Mouse (Mus musculus) stomach, embryonic 16.5 days (tissue): ENCODE results near the gene Me1. TPM values are rescaled to one million over a fixed set of nuclear protein-coding genes. Genes with fewer than 3 reads are reported as not detected.

Experiments used
- ATAC-seq: fragments of 200-750 bp; cut with Nextera tagmentation; 2 replicates; pipeline ENCODE4 v1.8.0; 2017; ENCODE audit warnings: moderate number of reproducible peaks, moderate TSS enrichment; ENCODE audit not compliant: insufficient read depth, low FRiP score
- H3K27ac ChIP-seq: fragments of 300-500 bp; sonication (generic); 2 replicates; pipeline ENCODE4 v1.5.1; 2014; ENCODE audit warnings: low read length
- H3K27me3 ChIP-seq: fragments of 300-500 bp; sonication (generic); 2 replicates; pipeline ENCODE4 v1.6.1; 2014; ENCODE audit warnings: low read length, control low read depth, mixed read lengths; ENCODE audit not compliant: control insufficient read depth, insufficient read depth
- H3K36me3 ChIP-seq: fragments of 300-500 bp; sonication (generic); 2 replicates; pipeline ENCODE4 v1.6.1; 2014; ENCODE audit warnings: low read length; ENCODE audit not compliant: control insufficient read depth, insufficient read depth
- H3K4me1 ChIP-seq: fragments of 300-500 bp; sonication (generic); 2 replicates; pipeline ENCODE4 v1.6.1; 2014; ENCODE audit warnings: low read length, control low read depth, mixed read lengths; ENCODE audit not compliant: control insufficient read depth, insufficient read depth
- H3K4me2 ChIP-seq: fragments of 300-500 bp; sonication (generic); 2 replicates; pipeline ENCODE4 v1.6.1; 2014; ENCODE audit warnings: low read depth, low read length, mixed read lengths
- H3K4me3 ChIP-seq: fragments of 300-500 bp; sonication (generic); replicated peaks from 2 replicates; pipeline ENCODE4 v1.5.1; 2014; ENCODE audit warnings: mild to moderate bottlenecking, low read length
- H3K9ac ChIP-seq: fragments of 300-500 bp; sonication (generic); 2 replicates; pipeline ENCODE4 v1.6.1; 2014; ENCODE audit warnings: low read length
- H3K9me3 ChIP-seq: fragments of 300-500 bp; sonication (generic); replicated peaks from 2 replicates; pipeline ENCODE4 v1.6.1; 2016; ENCODE audit warnings: low read length, control low read depth; ENCODE audit not compliant: control insufficient read depth
- WGBS: fragments of 180-500 bp; shearing (Covaris S2); extraction: QIAGEN DNeasy Blood & Tissue Kit; methylation state at CpG from one replicate; pipeline ENCODE4 v1.1.7; 2014; 5-methylcytosine and 5-hydroxymethylcytosine counted together
- polyA plus RNA-seq: library from polyadenylated mRNA; unstranded; fragments of >200 nt; fragmentation: Nextera tagmentation; extraction: Ambion mirVana; gene quantifications from 2 replicates; pipeline ENCODE4 v1.2.1, GENCODE M21; 2015

Gene Me1
- polyA plus RNA-seq, 1 experiment from 2014 or later, result 26.6 TPM

DNA sequence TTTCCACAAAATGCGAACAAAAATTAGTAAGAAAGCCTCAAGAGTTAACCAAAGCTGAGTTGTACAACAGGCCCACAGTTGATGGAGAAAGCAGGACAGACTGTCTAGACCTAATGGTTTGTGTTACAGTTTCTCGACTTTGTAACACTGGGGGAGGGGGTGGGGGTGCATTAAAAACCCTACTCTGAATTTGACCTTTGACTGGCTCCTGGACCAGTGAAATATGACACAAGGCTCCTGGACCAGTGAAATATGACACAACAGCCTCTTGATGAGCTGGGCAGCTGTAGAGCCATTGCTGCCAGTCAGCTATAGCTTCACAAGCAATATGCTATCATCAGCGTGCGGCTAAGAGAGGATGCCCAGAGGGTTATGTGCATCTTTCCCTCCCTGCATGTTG lies 37.4 kb downstream of the Me1 start:
- Histone ChIP-seq H3K4me2 (no peak overlapping the region), H3K9me3 (no peaks in the 10 kb centered on the region), H3K27me3 (no peaks in the 10 kb centered on the region), H3K4me1 (no peaks in the 10 kb centered on the region), H3K36me3 (no peaks in the 10 kb centered on the region), H3K27ac (no peak overlapping the region), H3K9ac (no peak overlapping the region), H3K4me3 (no peak overlapping the region)
- ATAC-seq, result no peak
- WGBS, result 81% methylated on average over 4 of the region's 4 CpGs

DNA sequence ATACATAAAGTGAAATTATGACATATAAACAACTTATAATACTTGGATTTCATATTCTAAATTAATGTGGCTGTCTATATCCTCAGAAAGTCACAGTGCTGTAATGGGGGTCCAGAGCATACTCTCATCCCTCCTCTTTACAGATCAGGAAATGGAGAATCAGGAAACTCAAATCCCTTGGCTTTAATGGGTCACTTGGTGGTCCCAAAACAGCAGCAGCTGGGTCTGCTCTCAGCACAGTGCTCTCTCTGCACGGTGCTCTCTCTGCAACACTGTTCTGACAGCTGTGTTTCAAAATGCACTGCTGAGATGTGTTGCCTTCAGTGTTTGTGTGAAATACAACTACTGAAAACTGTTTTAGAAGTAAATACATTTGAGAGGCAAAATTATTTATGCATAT lies 43.6 kb downstream of the Me1 start:
- 47% methylated on average over 1 of the region's 1 CpGs for WGBS
- ATAC-seq, result 0 out of 2 replicates have a peak, but pooled peaks have one; percentile 60

DNA sequence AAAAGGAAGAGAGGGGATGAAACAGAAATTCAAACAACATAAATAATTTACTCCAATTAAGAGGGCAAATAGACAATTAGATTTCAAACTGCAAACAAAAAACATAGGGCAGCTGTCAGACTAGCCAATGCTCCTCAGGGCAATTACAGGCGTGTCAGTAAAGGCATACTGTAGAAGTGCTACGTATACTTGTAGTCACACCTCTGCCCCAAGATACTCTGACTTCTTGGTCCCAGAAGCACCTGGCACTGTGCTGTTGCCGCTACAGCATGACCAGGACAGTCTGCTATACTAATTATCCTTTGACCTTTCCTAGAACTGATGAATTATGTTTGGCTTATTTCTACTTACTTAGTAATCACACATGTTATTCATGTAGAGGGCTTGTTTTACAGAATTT lies 44.5 kb downstream of the Me1 start:
- no peak overlapping the region for H3K4me2 ChIP-seq
- H3K27me3 ChIP-seq, result no peaks in the 10 kb centered on the region
- no peak overlapping the region for H3K9ac ChIP-seq
- H3K9me3 ChIP-seq, result no peaks in the 10 kb centered on the region
- H3K36me3 ChIP-seq, result no peaks in the 10 kb centered on the region
- no peak for ATAC-seq
- H3K4me1 ChIP-seq, result no peaks in the 10 kb centered on the region
- WGBS, result 71% methylated on average over 3 of the region's 3 CpGs
- H3K27ac ChIP-seq, result no peak overlapping the region
- no peak overlapping the region for H3K4me3 ChIP-seq

More for the DNA sequence above, 43.6 kb downstream of the Me1 start:
- Histone ChIP-seq H3K27me3 (no peaks in the 10 kb centered on the region), H3K4me3 (no peak overlapping the region), H3K4me1 (no peaks in the 10 kb centered on the region), H3K9ac (no peak overlapping the region), H3K36me3 (no peaks in the 10 kb centered on the region), H3K9me3 (no peaks in the 10 kb centered on the region), H3K4me2 (no peak overlapping the region), H3K27ac (no peak overlapping the region)

DNA sequence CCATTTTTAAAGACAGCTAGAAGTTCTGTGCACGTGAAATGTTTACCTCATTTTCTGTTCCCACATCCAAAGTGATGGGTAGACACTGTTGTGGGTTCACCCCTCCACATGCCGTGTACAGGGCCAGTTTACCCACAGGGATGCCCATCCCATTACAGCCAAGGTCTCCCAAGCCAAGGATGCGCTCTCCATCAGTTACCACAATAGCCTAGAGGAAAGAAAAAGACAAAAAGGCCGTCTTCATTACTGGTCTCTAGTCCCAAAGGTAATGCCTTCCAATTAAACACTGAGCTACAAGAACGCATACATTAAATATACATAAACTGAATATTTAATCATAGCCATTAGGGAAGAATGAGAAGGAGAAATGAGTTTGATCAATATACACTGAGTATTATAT lies 44.9 kb downstream of the Me1 start:
- no peak overlapping the region for H3K4me2 ChIP-seq
- H3K27me3 ChIP-seq, result no peaks in the 10 kb centered on the region
- 88% methylated on average over 5 of the region's 5 CpGs for WGBS
- no peaks in the 10 kb centered on the region for H3K36me3 ChIP-seq
- H3K4me1 ChIP-seq, result no peaks in the 10 kb centered on the region
- no peaks in the 10 kb centered on the region for H3K9me3 ChIP-seq
- ATAC-seq, result no peak
- no peak overlapping the region for H3K9ac ChIP-seq
- H3K27ac ChIP-seq, result no peak overlapping the region
- H3K4me3 ChIP-seq, result no peak overlapping the region

DNA sequence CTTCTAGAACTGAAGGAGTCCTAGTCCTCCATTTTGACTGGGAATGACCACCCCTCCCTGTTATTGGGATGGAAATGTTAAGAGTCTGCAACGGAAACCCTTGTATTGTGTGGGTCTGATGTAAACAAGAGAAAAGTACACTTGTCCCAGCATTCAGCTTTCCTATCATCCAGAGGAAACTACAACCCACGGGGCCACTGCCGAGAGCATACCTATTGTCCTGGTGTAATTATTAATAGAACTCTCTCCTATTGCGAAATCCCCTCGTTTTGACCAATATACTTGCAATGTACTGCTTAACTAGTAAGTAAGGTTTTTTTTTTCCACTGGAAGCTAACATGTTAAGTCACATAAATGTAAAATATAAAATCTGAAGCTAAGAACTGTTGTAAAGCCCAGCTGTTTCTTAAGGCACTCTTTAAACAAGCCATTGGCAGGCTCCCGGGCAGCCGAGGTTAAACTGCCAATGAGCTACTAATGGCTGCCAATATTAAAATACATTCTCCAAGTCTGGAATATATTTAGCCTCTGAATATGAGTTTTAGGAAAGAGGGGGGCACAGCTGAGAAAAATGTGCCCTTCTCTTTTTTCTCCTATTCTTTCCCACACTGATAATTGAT lies 47.7 kb downstream of the Me1 start:
- Histone ChIP-seq H3K27me3 (no peaks in the 10 kb centered on the region), H3K9ac (no peak overlapping the region), H3K4me3 (no peak overlapping the region), H3K27ac (no peak overlapping the region), H3K36me3 (no peaks in the 10 kb centered on the region), H3K9me3 (no peaks in the 10 kb centered on the region), H3K4me2 (no peak overlapping the region), H3K4me1 (no peaks in the 10 kb centered on the region)
- ATAC-seq, result peak; percentile 13; the same call in 1 of the 2 replicates
- 41% methylated on average over 7 of the region's 7 CpGs for WGBS

DNA sequence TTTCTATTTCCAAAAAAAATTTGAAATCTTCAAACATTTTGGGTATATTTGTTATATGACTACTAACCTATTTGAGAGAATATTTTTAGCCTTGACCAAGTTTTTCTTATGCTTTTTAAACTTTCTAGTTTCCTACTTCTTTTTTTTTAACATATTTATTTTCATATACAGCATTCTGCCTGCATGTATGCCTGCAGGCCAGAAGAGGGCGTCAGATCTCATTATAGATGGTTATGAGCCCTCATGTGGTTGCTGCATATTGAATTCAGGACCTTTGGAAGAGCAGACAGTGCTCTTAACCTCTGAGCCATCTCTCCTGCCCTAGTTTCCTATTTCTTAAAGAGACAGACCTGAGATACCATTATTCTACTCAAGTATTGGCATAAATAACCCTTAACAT lies 48.9 kb downstream of the Me1 start:
- ATAC-seq, result no peak
- no peaks in the 10 kb centered on the region for H3K9me3 ChIP-seq
- no peak overlapping the region for H3K27ac ChIP-seq
- H3K4me3 ChIP-seq, result no peak overlapping the region
- no peak overlapping the region for H3K9ac ChIP-seq
- H3K36me3 ChIP-seq, result no peaks in the 10 kb centered on the region
- no peaks in the 10 kb centered on the region for H3K4me1 ChIP-seq
- no peaks in the 10 kb centered on the region for H3K27me3 ChIP-seq
- no peak overlapping the region for H3K4me2 ChIP-seq
- 2% methylated on average over 1 of the region's 1 CpGs for WGBS

DNA sequence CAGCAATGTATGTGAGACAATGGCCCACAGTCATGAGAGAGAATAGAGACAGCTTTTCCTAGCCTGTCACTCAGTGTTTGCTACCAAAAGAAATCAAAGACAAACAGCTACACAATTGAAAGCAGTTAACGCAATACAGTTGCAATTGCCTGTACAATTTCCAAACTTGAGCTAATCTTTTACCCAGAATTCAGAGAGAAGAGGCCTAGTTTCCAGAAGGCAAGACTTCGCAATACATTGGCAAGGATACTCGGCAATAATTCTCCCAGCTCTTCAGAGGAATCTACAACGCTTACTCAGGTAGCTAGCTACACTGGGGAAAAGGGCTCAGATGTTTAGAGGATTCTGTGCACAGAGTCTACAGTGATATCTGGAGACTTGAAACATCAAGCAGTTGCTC lies 52.3 kb downstream of the Me1 start:
- Histone ChIP-seq H3K4me2 (no peak overlapping the region), H3K9ac (no peak overlapping the region), H3K4me3 (no peak overlapping the region), H3K27me3 (no peaks in the 10 kb centered on the region), H3K27ac (no peak overlapping the region), H3K9me3 (no peaks in the 10 kb centered on the region), H3K4me1 (no peaks in the 10 kb centered on the region), H3K36me3 (no peaks in the 10 kb centered on the region)
- 88% methylated on average over 4 of the region's 4 CpGs for WGBS
- ATAC-seq, result no peak

DNA sequence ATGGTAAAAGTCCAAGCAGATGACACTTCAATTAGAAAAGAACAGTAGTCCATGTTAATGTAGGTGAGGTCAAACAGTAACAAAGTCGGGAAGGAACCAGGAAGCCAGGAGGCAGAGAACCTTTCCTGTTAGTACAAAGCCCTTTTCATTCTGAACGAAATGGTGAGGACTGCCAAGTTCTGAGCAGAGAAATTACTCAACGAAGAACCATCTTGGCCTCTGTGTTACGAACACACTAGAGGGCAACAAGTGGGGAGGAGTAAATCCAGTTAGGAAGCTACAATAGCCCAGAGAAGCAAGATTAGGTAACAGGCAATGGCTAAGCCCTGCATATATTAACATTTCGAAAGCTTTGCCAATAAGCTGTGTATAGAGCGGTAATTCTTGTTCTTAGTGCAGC lies 57.0 kb downstream of the Me1 start:
- Histone ChIP-seq H3K27ac (no peak overlapping the region), H3K9me3 (no peaks in the 10 kb centered on the region), H3K36me3 (no peaks in the 10 kb centered on the region), H3K9ac (no peak overlapping the region), H3K4me2 (no peak overlapping the region), H3K4me1 (no peaks in the 10 kb centered on the region), H3K4me3 (no peak overlapping the region), H3K27me3 (no peaks in the 10 kb centered on the region)
- WGBS, result 66% methylated on average over 6 of the region's 6 CpGs
- ATAC-seq, result no peak

DNA sequence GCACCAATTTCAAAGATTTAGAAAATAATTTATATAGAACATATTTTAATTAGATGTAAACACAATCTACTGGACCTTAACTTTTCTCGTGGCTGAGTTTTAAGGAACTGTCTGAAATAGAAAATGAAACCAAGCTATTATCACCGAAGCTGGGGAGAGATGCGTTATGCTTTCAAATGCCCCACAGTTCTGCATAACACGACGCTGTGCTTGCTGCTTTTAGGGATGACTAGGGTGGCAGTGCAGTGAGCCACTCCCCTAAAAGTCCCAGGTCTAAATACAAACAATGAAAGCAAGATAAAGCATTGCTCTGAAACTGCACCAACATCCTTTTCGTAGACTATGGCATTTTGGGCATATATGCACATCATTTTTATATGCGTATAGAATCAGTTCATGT lies 64.6 kb downstream of the Me1 start:
- no peaks in the 10 kb centered on the region for H3K9me3 ChIP-seq
- H3K4me1 ChIP-seq, result peaks cover 3% of the 10 kb centered on the region; the same call in 1 of the 2 replicates
- no peaks in the 10 kb centered on the region for H3K36me3 ChIP-seq
- 66% methylated on average over 7 of the region's 7 CpGs for WGBS
- no peak for ATAC-seq
- H3K27ac ChIP-seq, result no peak overlapping the region
- H3K27me3 ChIP-seq, result no peaks in the 10 kb centered on the region
- H3K4me3 ChIP-seq, result no peak overlapping the region
- H3K4me2 ChIP-seq, result no peak overlapping the region
- no peak overlapping the region for H3K9ac ChIP-seq
